Mouse (Mus musculus): Measurements from ENCODE around the gene Tomm40.

DNA sequence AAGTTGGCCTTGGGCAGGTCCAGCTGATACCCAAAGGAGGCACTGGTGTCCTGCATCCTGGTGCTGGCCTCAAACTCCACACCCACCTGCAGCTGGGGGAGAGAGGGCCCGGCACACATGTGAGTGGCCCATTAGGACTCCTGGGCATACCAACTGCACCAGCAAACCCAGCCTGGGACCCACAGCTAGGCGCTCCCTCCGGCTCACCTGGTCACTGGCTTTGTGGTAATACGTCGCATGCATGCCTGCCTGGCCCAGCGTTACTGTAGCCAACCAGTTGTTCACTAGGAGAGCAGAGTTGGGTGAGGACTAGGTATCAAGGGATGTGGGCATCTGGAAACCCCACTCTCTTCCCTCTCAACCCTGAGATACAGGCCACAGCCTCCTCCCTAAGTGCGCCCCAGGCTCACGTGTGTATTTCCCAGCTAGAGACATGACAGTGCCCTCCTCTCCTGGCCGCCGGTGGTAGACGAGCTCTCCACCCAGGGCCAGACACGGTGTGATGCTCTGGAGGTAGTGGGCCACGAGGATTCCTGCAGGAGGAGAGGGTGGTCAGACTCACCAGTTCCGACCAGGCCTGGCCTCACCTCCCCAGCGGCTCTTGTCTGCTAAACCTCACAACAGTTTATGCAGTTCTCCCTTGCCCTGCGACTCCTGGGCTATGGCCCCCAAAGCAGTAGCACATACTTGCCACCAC lies 12.2 kb downstream of the Tomm40 start:
- TF ChIP-seq ZNF384 (IDR thresholded peaks at IDR 0.05; ENCODE audit: low read depth, low read length) (no peak), CHD2 (IDR thresholded peaks at IDR 0.05; ENCODE audit: low read depth, low read length) (no peak)
